Mouse (Mus musculus) C2C12 (cell line): Measurements from ENCODE around the gene Ptges3l.

Experiments used
- CTCF ChIP-seq: IDR thresholded peaks from one replicate; pipeline ENCODE4 v1.5.1; 2011; ENCODE audit not compliant: control insufficient read depth, insufficient read depth, insufficient read length
- MAX ChIP-seq: IDR thresholded peaks from one replicate; pipeline ENCODE4 v1.6.1; 2011; ENCODE audit warnings: mild to moderate bottlenecking, control low read depth
- MYOG ChIP-seq: IDR thresholded peaks from one replicate; pipeline ENCODE4 v1.6.1; 2011; ENCODE audit not compliant: control insufficient read depth, insufficient read length; ENCODE audit errors: extremely low read depth
- USF1 ChIP-seq: IDR thresholded peaks from one replicate; pipeline ENCODE4 v1.6.1; 2011; ENCODE audit warnings: low read depth, mild to moderate bottlenecking, control low read depth, moderate library complexity

- no peak for TF ChIP-seq MYOG
- TF ChIP-seq CTCF = no peak
- TF ChIP-seq USF1 = no peak
- TF ChIP-seq MAX = no peak
Measured at GRCm38 (mm10) chr11:101452093-101452774, 27.1 kb upstream of the Ptges3l start.
